Mouse (Mus musculus) kidney, adult 9 months (tissue): ENCODE measurements around the gene Tet2.

Source experiments
- DNase-seq: peaks from one replicate; pipeline ENCODE4 v3.0.0; 2022

The Tet2 gene

GRCm38 (mm10) chr3:133435141-133435773 is 109.7 kb downstream of the Tet2 start:
- no peak for DNase-seq

GRCm38 (mm10) chr3:133429394-133430173 is 115.4 kb downstream of the Tet2 start:
- peak; percentile 28 for DNase-seq

DNA sequence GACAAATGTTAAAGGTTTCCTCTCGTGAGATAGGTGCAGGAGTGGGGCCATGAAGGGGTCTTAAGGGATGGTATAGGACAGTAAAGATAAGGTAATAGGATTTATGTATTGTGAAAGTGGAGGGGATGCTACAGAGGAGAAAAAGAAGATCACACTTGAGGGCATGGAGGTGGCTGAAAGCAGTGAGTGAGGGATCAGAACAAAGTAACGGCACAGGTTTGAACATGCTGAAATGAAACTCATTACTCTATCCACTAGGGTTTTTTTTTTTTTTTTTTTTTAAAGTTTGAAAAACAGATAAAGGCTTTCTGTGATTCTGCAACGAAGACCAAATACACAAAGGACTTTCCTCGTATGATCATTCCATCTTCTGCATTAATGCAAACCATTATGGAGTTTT is 116.9 kb downstream of the Tet2 start:
- DNase-seq: no peak

DNA sequence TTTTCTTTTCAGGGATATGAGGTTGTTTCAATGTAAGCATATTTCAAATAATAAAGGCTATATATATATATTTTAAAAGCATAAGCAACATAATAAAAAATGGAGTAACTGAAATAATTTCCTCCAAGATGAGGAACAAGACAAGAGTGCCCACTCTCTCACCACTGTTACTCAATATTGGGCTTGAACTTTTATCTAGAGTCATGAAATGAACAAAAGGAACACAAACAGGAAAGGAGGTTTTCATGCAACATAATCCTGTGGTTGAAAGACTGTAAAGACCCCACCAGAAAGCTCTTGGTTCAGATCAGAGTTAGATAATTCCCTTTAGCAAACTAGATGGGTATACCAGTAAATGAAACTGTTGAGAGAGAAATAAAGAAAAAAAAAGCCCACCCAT is 121.9 kb downstream of the Tet2 start:
- no peak for DNase-seq

DNA sequence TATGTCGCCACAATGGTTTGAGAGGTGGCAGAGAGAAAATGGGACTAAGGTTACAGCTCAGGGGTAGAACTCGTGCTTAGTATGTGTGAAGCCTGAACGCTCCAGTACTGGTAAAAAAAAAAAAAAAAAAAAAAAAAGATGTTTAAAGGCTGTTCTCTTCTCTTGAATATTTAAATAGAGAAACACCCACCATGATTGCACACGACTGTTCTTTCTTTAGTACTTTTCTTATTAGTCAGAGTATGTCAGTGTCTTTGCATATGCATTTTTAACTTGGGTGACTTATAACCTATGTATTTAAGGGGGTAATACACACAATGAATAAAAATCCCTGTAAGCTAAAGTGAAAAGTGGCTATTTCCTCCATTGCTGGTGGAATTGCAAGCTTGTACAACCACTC is 130.2 kb downstream of the Tet2 start:
- DNase-seq: no peak
